Mouse (Mus musculus) embryonic facial prominence, embryonic 13.5 days (tissue): ENCODE measurements around the gene Pank3. TPM values are rescaled to one million over a fixed set of nuclear protein-coding genes. Genes with fewer than 3 reads are reported as not detected.
"Not testable (repeated sequence)": the region's sequence is repeated elsewhere in the genome, so short reads cannot be mapped to it uniquely, and the experiment has no call there.

Experiments used
- ATAC-seq: fragments of 200-750 bp; cut with Nextera tagmentation; 2 replicates; pipeline ENCODE4 v1.8.0; 2017; ENCODE audit warnings: low read depth; ENCODE audit not compliant: insufficient number of reproducible peaks, insufficient read depth, low FRiP score, low TSS enrichment
- H3K27ac ChIP-seq: fragments of 300-500 bp; sonication (generic); 2 replicates; pipeline ENCODE4 v1.5.1; 2015; ENCODE audit warnings: moderate library complexity, mild to moderate bottlenecking, inconsistent platforms
- H3K27me3 ChIP-seq: fragments of 300-500 bp; sonication (generic); 2 replicates; pipeline ENCODE4 v1.6.1; 2015; ENCODE audit warnings: mild to moderate bottlenecking, inconsistent platforms
- H3K36me3 ChIP-seq: fragments of 300-500 bp; sonication (generic); 2 replicates; pipeline ENCODE4 v1.6.1; 2015; ENCODE audit warnings: mild to moderate bottlenecking, inconsistent platforms
- H3K4me1 ChIP-seq: fragments of 300-500 bp; sonication (generic); 2 replicates; pipeline ENCODE4 v1.6.1; 2015; ENCODE audit warnings: inconsistent platforms
- H3K4me2 ChIP-seq: fragments of 300-500 bp; sonication (generic); 2 replicates; pipeline ENCODE4 v1.6.1; 2015; ENCODE audit warnings: moderate library complexity, mild to moderate bottlenecking, inconsistent platforms
- H3K4me3 ChIP-seq: fragments of 300-500 bp; sonication (generic); 2 replicates; pipeline ENCODE4 v1.5.1; 2015; ENCODE audit warnings: mild to moderate bottlenecking, inconsistent platforms
- H3K9ac ChIP-seq: fragments of 300-500 bp; sonication (generic); 2 replicates; pipeline ENCODE4 v1.6.1; 2015; ENCODE audit warnings: mild to moderate bottlenecking, inconsistent platforms
- H3K9me3 ChIP-seq: fragments of 300-500 bp; sonication (generic); 2 replicates; pipeline ENCODE4 v1.6.1; 2016; ENCODE audit warnings: inconsistent platforms
- WGBS: fragments of 180-500 bp; shearing (Covaris S2); methylation state at CpG from one replicate; pipeline ENCODE4 v1.1.7; 2015; ENCODE audit warnings: mixed read lengths; 5-methylcytosine and 5-hydroxymethylcytosine counted together
- polyA plus RNA-seq: library from polyadenylated mRNA; unstranded; fragments of >200 nt; fragmentation: Nextera tagmentation; extraction: Ambion mirVana; gene quantifications from 2 replicates; pipeline ENCODE4 v1.2.1, GENCODE M21; 2015

The Pank3 gene
- polyA plus RNA-seq, 1 experiment from 2014 or later: 15.1 TPM

DNA sequence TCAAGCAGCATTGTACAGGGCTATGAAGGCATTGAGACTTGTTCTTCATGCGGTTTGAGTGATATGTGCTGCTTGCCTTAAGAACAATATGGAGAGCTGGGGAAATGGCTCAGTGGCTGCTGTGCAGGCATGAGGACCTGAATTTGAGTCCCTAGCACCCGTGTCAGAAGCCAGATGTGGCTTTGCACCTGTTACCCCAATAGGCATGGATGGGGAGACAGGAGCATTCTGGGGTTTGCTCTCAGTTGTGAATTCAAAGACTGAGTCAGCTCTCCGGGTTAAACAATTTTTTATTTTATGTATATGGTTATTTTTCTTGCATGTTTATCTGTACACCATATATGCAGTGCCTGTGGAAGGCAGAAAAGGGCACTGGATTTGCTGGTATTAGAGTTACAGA, 13.2 kb downstream of the Pank3 start:
- H3K4me3 ChIP-seq: no peak overlapping the region
- H3K9ac ChIP-seq: no peak overlapping the region
- no peaks in the 10 kb centered on the region for H3K9me3 ChIP-seq
- no peaks in the 10 kb centered on the region for H3K27me3 ChIP-seq
- H3K4me1 ChIP-seq: no peaks in the 10 kb centered on the region
- H3K4me2 ChIP-seq: no peak overlapping the region
- no peak overlapping the region for H3K27ac ChIP-seq
- H3K36me3 ChIP-seq: peaks cover 78% of the 10 kb centered on the region
- no peak for ATAC-seq
- WGBS: 94% methylated on average over 3 of the region's 3 CpGs

DNA sequence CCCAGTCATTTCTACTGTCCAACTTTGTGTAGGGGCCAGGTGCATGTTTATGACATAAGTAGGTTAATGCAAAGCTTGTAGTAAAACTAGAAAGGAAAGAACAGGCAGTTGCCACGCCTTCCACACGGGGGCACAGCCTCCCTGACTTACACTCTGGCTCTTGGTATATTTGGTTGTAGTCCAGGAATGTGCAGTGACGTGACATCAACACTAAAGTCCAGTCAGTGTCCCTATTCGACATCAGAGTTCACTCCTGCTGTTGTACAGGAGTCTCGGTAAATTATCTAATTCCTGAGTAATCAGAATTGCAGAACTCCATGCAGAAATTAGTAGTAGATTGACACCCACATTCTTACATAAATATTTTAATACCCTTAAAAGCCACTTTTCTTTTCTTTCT, 13.8 kb downstream of the Pank3 start:
- H3K9me3 ChIP-seq: no peaks in the 10 kb centered on the region
- ATAC-seq: no peak
- H3K36me3 ChIP-seq: peaks cover 72% of the 10 kb centered on the region
- no peaks in the 10 kb centered on the region for H3K4me1 ChIP-seq
- 92% methylated on average over 5 of the region's 5 CpGs for WGBS
- no peaks in the 10 kb centered on the region for H3K27me3 ChIP-seq
- H3K9ac ChIP-seq: no peak overlapping the region
- no peak overlapping the region for H3K27ac ChIP-seq
- no peak overlapping the region for H3K4me3 ChIP-seq
- no peak overlapping the region for H3K4me2 ChIP-seq

GRCm38 (mm10) chr11:35784002-35784401, 14.7 kb downstream of the Pank3 start:
- H3K36me3 ChIP-seq: peaks cover 63% of the 10 kb centered on the region

DNA sequence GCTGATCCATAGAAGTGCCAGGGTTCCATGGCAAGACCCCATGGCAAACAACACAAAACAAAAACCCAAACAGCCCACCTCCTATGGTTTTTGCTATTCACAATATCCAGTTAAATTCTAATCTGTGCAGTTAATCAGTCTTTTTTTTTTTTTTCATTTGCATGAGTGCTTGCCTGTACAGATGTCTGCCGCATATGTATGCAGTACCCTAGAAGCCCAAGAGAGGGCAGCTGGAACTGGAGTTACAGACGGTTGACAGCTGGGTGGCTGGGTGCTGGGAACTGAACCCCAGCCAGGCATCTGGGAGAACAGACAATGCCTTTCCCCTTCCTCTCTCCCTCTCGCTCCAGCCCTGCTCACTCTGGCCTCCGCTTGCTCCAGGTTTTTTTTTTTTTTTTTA, 15.3 kb downstream of the Pank3 start:
- 98% methylated on average over 4 of the region's 4 CpGs for WGBS
- H3K9me3 ChIP-seq: no peaks in the 10 kb centered on the region
- H3K9ac ChIP-seq: no peak overlapping the region
- H3K36me3 ChIP-seq: peaks cover 63% of the 10 kb centered on the region
- no peak overlapping the region for H3K27ac ChIP-seq
- no peak for ATAC-seq
- H3K4me2 ChIP-seq: no peak overlapping the region
- no peaks in the 10 kb centered on the region for H3K4me1 ChIP-seq
- no peak overlapping the region for H3K4me3 ChIP-seq
- no peaks in the 10 kb centered on the region for H3K27me3 ChIP-seq

More at GRCm38 (mm10) chr11:35784002-35784401, 14.7 kb downstream of the Pank3 start:
- Histone ChIP-seq H3K27ac (no peak overlapping the region), H3K9ac (no peak overlapping the region), H3K4me2 (no peak overlapping the region), H3K4me3 (no peak overlapping the region), H3K4me1 (no peaks in the 10 kb centered on the region), H3K27me3 (no peaks in the 10 kb centered on the region), H3K9me3 (no peaks in the 10 kb centered on the region)
- no peak for ATAC-seq
- 85% methylated on average over 3 of the region's 3 CpGs for WGBS

DNA sequence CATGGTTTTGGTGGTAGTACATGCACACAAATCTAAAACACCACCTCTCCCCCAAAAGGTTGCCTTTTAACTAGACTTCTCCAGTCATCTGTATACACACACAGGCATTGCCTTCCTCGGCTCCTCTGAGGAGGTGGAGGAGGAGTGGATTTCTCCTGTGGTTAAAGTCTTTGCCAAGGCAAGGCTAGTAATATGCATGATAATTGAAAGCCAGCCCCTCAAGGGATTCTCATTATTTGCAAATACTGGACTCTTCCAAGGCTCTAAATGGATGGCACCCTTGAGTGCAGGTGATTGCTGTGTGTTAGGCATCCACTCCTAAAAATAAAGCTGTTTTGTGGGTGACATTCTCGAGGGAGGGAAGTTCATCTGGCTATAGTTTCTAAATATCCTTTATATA, 19.2 kb downstream of the Pank3 start:
- H3K4me3 ChIP-seq: no peak overlapping the region
- no peak overlapping the region for H3K9ac ChIP-seq
- peaks cover 48% of the 10 kb centered on the region for H3K36me3 ChIP-seq
- no peaks in the 10 kb centered on the region for H3K9me3 ChIP-seq
- ATAC-seq: no peak
- 69% methylated on average over 2 of the region's 2 CpGs for WGBS
- no peak overlapping the region for H3K4me2 ChIP-seq
- H3K27ac ChIP-seq: no peak overlapping the region
- H3K4me1 ChIP-seq: no peaks in the 10 kb centered on the region
- H3K27me3 ChIP-seq: no peaks in the 10 kb centered on the region; the same call in 1 of the 2 replicates

DNA sequence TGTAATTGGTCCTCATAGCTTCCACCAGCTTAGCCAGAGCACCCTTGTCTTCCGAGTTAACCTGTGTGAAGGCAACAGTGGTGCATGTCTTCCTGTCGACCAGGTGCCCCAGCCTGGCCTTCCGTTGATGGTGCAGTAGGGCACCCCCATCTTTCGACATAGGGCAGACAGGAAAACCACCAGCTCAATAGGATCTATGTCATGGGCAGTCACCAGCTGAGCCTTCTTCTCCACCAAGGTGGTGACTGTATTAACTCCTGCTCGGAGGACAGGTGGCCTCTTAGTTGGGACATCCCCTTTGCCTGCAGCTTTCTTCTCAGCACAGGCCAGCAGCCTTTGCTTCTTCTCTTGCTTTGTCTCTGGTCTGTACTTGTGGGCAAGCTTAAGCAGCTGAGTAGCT, 23.5 kb downstream of the Pank3 start:
- not testable (repeated sequence) for H3K4me2 ChIP-seq, ATAC-seq, H3K4me1 ChIP-seq, H3K27ac ChIP-seq, H3K4me3 ChIP-seq, H3K9ac ChIP-seq, H3K9me3 ChIP-seq
- 84% methylated on average over 5 of the region's 5 CpGs for WGBS
- Histone ChIP-seq H3K36me3 (peaks cover 18% of the 10 kb centered on the region), H3K27me3 (peaks cover 28% of the 10 kb centered on the region)

GRCm38 (mm10) chr11:35797751-35798494, 28.6 kb downstream of the Pank3 start:
- no peak for ATAC-seq

DNA sequence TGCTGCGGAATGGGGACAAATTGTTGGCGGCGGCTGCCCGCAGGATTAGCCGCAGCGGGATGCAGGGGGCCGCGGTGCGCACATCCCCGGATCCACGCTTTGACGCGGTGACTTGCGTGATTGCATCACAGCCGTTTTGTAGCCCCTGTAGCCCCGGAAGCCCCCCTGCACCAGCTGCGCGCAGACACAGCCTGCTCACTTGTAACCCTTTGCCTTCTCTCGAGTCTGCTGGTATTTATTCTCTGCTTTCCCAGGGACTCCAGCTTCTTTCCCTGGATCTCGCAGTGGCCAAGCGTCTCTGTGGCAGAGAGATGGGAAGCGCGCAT, 29.2 kb downstream of the Pank3 start:
- peak overlapping the region; percentile 46 for H3K4me3 ChIP-seq
- H3K4me2 ChIP-seq: peak overlapping the region; percentile 74
- WGBS: 3% methylated on average over 23 of the region's 23 CpGs
- H3K4me1 ChIP-seq: peaks cover 13% of the 10 kb centered on the region
- H3K36me3 ChIP-seq: no peaks in the 10 kb centered on the region
- no peak for ATAC-seq
- H3K9ac ChIP-seq: no peak overlapping the region
- H3K27ac ChIP-seq: no peak overlapping the region
- peaks cover 52% of the 10 kb centered on the region for H3K27me3 ChIP-seq
- H3K9me3 ChIP-seq: no peaks in the 10 kb centered on the region

More at GRCm38 (mm10) chr11:35797751-35798494, 28.6 kb downstream of the Pank3 start:
- Histone ChIP-seq H3K4me1 (peaks cover 13% of the 10 kb centered on the region), H3K27me3 (peaks cover 52% of the 10 kb centered on the region), H3K9me3 (no peaks in the 10 kb centered on the region), H3K4me3 (peak overlapping the region; percentile 46), H3K4me2 (peak overlapping the region; percentile 74), H3K9ac (no peak overlapping the region), H3K36me3 (no peaks in the 10 kb centered on the region), H3K27ac (no peak overlapping the region)
- 5% methylated on average over 62 of the region's 86 CpGs for WGBS

DNA sequence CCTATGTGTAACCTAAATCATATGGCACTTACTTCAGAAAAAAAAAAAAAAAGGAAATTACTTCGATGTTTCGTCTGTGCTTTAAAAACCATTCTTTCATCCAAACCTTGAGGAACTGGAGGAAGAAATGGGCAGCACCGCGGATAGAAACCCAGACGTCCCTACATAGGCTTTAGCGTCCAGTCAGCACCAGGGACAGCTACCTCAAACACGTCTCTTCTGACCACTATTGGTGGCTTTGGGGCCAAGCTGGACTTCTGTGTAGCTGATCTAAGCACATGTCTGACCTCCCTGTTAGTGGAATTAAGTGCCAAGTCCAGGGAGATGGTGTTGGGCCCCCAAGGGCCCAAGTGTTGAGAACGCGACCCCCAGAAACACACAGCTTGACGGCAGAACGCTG, 29.6 kb downstream of the Pank3 start, which contains the start of gene Fbll1:
Fbll1 (minus strand) TSS at position 11 of the 400 bp plus-strand sequence.
- Histone ChIP-seq H3K27me3 (peaks cover 52% of the 10 kb centered on the region), H3K4me1 (peaks cover 13% of the 10 kb centered on the region), H3K9me3 (no peaks in the 10 kb centered on the region), H3K4me2 (peak within 1 kb of the TSS; percentile 74), H3K4me3 (peak within 1 kb of the TSS; percentile 46), H3K27ac (no peak within 1 kb of the TSS), H3K36me3 (no peaks in the 10 kb centered on the region), H3K9ac (no peak within 1 kb of the TSS)
- 14% methylated on average over 11 of the region's 11 CpGs for WGBS
- no peak for ATAC-seq

DNA sequence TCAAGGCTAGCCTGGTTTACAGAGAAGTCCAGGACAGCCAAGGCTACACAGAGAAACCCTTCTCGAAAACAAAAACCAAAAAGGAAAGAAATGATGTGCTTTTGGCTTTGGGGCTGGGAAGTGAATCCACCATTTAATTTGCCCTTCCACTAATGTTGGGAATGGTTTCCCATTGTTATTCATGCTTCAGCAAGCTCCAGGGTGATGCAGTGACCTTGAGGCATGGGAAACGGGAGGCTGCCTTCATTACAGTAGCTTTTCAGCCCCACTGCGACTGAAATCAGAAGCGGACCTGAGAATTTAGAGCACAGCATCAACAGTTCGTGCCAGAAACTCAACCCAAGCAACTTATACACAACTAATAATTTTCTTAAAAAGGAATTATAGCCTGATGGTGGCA, 32.0 kb downstream of the Pank3 start:
- peaks cover 38% of the 10 kb centered on the region for H3K27me3 ChIP-seq
- H3K4me1 ChIP-seq: peaks cover 13% of the 10 kb centered on the region
- no peak overlapping the region for H3K27ac ChIP-seq
- ATAC-seq: no peak
- H3K36me3 ChIP-seq: no peaks in the 10 kb centered on the region; the same call in 1 of the 2 replicates
- 77% methylated on average over 5 of the region's 5 CpGs for WGBS
- no peaks in the 10 kb centered on the region for H3K9me3 ChIP-seq
- H3K9ac ChIP-seq: no peak overlapping the region
- H3K4me3 ChIP-seq: no peak overlapping the region
- no peak overlapping the region for H3K4me2 ChIP-seq

- WGBS: 83% methylated on average over 10 of the region's 10 CpGs
- Histone ChIP-seq H3K4me1 (no peaks in the 10 kb centered on the region), H3K36me3 (peaks cover 95% of the 10 kb centered on the region)
Observed at GRCm38 (mm10) chr11:35811458-35811857, 42.2 kb downstream of the Pank3 start.

DNA sequence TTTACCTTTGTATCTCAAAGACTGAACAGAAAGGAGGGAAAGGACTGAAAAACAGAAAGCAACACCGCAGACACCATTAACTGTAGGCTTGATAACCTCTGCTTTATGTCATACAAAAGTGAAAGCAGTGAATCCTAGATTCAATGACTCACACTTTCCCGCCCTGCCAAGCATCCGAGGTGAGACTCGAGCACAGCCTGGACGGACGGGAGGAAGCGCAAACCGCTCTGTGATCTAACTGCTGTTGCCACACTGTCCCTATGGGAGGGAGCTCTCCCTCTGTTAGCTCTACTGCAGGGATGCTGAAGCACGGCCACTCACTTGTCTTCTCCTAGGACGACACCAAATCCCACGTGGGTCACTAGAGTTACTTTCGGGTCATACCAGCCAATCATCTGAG, 47.0 kb downstream of the Pank3 start:
- WGBS: 91% methylated on average over 12 of the region's 12 CpGs
- ATAC-seq: no peak
- Histone ChIP-seq H3K27me3 (no peaks in the 10 kb centered on the region), H3K4me3 (no peak overlapping the region), H3K27ac (no peak overlapping the region), H3K36me3 (peaks cover 96% of the 10 kb centered on the region), H3K9ac (no peak overlapping the region), H3K9me3 (no peaks in the 10 kb centered on the region), H3K4me1 (no peaks in the 10 kb centered on the region), H3K4me2 (no peak overlapping the region)

More at GRCm38 (mm10) chr11:35811458-35811857, 42.2 kb downstream of the Pank3 start:
- no peak overlapping the region for H3K4me3 ChIP-seq
- H3K9ac ChIP-seq: no peak overlapping the region
- no peaks in the 10 kb centered on the region for H3K27me3 ChIP-seq
- H3K27ac ChIP-seq: no peak overlapping the region
- H3K4me2 ChIP-seq: no peak overlapping the region
- no peaks in the 10 kb centered on the region for H3K9me3 ChIP-seq
- no peak for ATAC-seq
